Mouse (Mus musculus): ENCODE measurements at regions not wholly inside any gene's neighbourhood (a gene's known extent, or its start where the extent isn't known, plus 50 kb on each side); places are given as distances from the start of the nearest gene placed in this dataset.
"Not testable (repeated sequence)": the region's sequence is repeated elsewhere in the genome, so short reads cannot be mapped to it uniquely, and the experiment has no call there.

DNA sequence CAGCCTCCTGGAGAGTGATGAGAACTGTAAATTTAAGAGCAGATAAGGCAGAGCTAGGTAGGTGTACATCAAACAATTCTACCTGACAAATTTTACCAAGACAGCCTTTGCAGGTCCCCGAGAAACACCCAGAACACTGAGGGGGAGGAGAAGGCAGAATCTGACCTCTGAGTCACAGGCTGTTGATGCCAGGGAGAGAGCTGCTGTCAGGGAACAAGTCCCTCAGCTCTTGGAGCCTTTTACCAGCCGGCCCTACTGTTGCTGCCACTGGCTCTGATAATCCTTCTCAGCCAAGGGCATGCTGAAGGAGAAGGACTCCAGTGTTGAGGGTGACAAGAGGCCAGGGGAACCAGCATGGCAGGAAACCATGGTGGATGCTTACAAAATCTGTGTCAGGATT lies 271.7 kb upstream of the Ube2e3 start:
- Histone ChIP-seq H3K9ac (replicated peaks) (no peak overlapping the region), H3K4me3 (no peak overlapping the region), H3K27me3 (no peaks in the 10 kb centered on the region), H3K9me3 (no peaks in the 10 kb centered on the region), H3K27ac (replicated peaks) (no peak overlapping the region), H3K36me3 (no peaks in the 10 kb centered on the region), H3K4me1 (no peaks in the 10 kb centered on the region), H3K4me2 (replicated peaks) (no peak overlapping the region)
- no peak for ATAC-seq (ENCODE audit: low FRiP score, low read depth)
- 62% methylated on average over 2 of the region's 2 CpGs for WGBS

GRCm38 (mm10) chr2:78580013-78580412 lies 287.9 kb upstream of the Ube2e3 start:
- Histone ChIP-seq H3K4me1 (no peaks in the 10 kb centered on the region), H3K4me3 (no peak overlapping the region), H3K9me3 (no peaks in the 10 kb centered on the region), H3K27ac (replicated peaks) (no peak overlapping the region), H3K9ac (replicated peaks) (no peak overlapping the region), H3K4me2 (replicated peaks) (no peak overlapping the region), H3K27me3 (no peaks in the 10 kb centered on the region), H3K36me3 (no peaks in the 10 kb centered on the region)
- 74% methylated on average over 6 of the region's 6 CpGs for WGBS
- ATAC-seq (ENCODE audit: low FRiP score, low read depth): no peak

GRCm38 (mm10) chr2:78572492-78572891 lies 295.4 kb upstream of the Ube2e3 start:
- WGBS: 58% methylated on average over 3 of the region's 3 CpGs
- Histone ChIP-seq H3K36me3 (no peaks in the 10 kb centered on the region), H3K27ac (replicated peaks) (no peak overlapping the region), H3K27me3 (no peaks in the 10 kb centered on the region), H3K4me2 (replicated peaks) (no peak overlapping the region), H3K4me1 (no peaks in the 10 kb centered on the region), H3K9ac (replicated peaks) (no peak overlapping the region), H3K4me3 (no peak overlapping the region), H3K9me3 (no peaks in the 10 kb centered on the region)
- ATAC-seq (ENCODE audit: low FRiP score, low read depth): no peak

DNA sequence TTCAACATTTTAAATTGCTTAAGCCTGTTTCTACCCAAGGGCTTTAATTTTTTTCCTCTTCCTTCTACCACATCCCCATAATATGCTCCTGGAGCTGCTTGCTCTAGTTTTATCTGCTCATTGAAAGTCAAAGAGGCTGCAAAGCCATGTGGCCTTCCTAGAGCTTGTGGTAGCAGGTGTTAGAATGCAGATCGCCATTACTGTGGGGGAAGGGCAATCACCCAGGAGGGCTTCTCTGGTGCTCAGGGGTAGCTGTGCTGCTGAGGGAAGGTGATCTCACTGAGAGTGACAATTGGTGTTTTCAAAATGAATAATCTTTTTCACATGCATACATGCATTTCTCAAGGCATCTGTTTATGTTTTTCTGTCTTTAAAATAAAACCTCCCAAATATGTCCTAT lies 309.8 kb upstream of the Ube2e3 start:
- Histone ChIP-seq H3K9ac (replicated peaks) (no peak overlapping the region), H3K36me3 (no peaks in the 10 kb centered on the region), H3K4me2 (replicated peaks) (no peak overlapping the region), H3K9me3 (no peaks in the 10 kb centered on the region), H3K27ac (replicated peaks) (no peak overlapping the region), H3K4me3 (no peak overlapping the region), H3K4me1 (no peaks in the 10 kb centered on the region), H3K27me3 (no peaks in the 10 kb centered on the region)
- ATAC-seq (ENCODE audit: low FRiP score, low read depth): peak; percentile 74; the same call in 1 of the 2 replicates
- WGBS: 42% methylated on average over 1 of the region's 1 CpGs

DNA sequence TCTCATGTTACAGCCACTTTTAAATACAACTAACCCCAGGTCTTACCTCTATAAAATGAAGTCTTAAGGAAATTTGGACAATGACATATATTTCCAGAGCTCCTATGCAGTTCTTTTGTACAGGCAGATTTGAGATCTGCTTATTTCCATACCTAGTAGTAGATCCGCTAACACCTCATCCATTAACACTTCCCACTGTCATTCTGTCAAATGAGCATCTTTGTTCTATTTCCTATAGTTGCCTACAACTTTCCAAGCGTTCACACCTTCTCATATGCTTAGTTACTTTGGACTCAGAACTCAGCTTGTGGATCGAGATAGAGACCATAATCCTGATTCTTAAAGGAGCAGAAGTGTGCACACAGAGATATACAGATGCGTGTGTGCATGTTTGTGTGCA lies 316.8 kb upstream of the Ube2e3 start:
- Histone ChIP-seq H3K27ac (replicated peaks) (no peak overlapping the region), H3K9ac (replicated peaks) (no peak overlapping the region), H3K4me2 (replicated peaks) (no peak overlapping the region), H3K27me3 (no peaks in the 10 kb centered on the region), H3K36me3 (no peaks in the 10 kb centered on the region), H3K9me3 (no peaks in the 10 kb centered on the region), H3K4me3 (no peak overlapping the region), H3K4me1 (no peaks in the 10 kb centered on the region)
- ATAC-seq (ENCODE audit: low FRiP score, low read depth): no peak
- 92% methylated on average over 4 of the region's 4 CpGs for WGBS

DNA sequence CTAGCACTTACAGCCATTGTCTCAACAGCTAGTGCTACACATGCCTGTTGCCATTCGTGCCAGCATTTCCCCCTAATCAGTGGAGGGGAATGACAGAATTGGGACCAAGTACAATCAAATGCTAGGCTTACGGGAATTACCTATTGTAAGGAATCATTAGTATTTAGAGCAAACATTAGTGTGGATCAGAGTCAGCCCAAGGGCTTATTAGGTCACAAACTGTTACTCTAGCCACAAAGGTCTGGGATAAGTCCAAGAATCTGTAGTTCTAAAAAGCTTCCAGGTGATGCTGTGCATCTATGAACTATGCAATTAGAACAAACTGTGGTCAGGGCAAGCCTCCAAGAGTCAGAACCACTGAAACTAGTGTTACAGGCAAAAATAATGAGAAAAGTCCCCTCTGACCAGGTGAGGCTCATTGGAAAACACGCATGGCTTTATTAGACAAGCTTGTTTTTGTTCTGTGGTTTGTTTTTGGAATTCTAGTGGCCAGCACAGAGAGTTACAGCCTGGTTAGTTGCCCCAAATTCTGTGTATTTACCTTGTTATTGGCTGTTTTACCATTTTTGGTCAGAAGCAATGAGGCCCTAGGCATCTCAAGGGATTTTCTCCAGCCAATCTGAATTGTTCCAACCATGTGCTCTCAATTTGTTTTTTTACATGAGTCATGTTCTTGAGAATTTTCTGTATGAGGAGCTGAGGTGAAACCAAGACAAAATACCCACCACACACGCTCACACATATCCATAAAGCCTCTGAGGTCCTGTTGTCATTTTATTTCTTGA lies 319.0 kb upstream of the Ube2e3 start:
- Histone ChIP-seq H3K4me3 (no peak overlapping the region), H3K27ac (replicated peaks) (no peak overlapping the region), H3K27me3 (no peaks in the 10 kb centered on the region), H3K36me3 (no peaks in the 10 kb centered on the region), H3K4me1 (no peaks in the 10 kb centered on the region), H3K9ac (replicated peaks) (no peak overlapping the region), H3K9me3 (no peaks in the 10 kb centered on the region), H3K4me2 (replicated peaks) (no peak overlapping the region)
- WGBS: 82% methylated on average over 4 of the region's 4 CpGs
- no peak for ATAC-seq (ENCODE audit: low FRiP score, low read depth)

GRCm38 (mm10) chr2:78547286-78547685 lies 320.6 kb upstream of the Ube2e3 start:
- no peak overlapping the region for H3K4me3 ChIP-seq
- no peak overlapping the region for H3K9ac ChIP-seq (replicated peaks)
- WGBS: 63% methylated on average over 4 of the region's 4 CpGs
- H3K4me2 ChIP-seq (replicated peaks): no peak overlapping the region
- ATAC-seq (ENCODE audit: low FRiP score, low read depth): no peak
- H3K4me1 ChIP-seq: no peaks in the 10 kb centered on the region
- no peaks in the 10 kb centered on the region for H3K36me3 ChIP-seq
- no peak overlapping the region for H3K27ac ChIP-seq (replicated peaks)
- no peaks in the 10 kb centered on the region for H3K27me3 ChIP-seq
- no peaks in the 10 kb centered on the region for H3K9me3 ChIP-seq

DNA sequence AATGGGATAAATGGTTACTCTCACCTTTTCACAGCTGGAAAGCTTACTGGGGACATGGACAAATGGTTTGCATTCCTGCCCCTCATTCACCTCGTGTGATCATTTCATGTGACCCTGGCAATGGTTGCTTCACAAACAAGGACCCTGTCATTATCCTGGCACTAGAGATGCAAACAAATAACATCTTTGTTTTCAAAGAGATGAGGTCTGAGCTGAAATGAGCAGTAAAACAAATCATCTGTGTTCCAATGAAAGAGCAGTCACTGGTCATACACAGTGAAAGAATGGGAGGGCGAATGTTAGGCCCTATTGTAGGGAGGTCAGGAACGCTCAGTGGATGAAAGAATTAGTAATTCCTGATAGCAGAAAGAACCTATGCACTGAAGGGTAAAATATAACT lies 327.5 kb upstream of the Ube2e3 start:
- Histone ChIP-seq H3K27me3 (no peaks in the 10 kb centered on the region), H3K4me2 (replicated peaks) (no peak overlapping the region), H3K36me3 (no peaks in the 10 kb centered on the region), H3K4me1 (no peaks in the 10 kb centered on the region), H3K4me3 (no peak overlapping the region), H3K27ac (replicated peaks) (no peak overlapping the region), H3K9ac (replicated peaks) (no peak overlapping the region), H3K9me3 (no peaks in the 10 kb centered on the region)
- 68% methylated on average over 3 of the region's 3 CpGs for WGBS
- ATAC-seq (ENCODE audit: low FRiP score, low read depth): no peak

DNA sequence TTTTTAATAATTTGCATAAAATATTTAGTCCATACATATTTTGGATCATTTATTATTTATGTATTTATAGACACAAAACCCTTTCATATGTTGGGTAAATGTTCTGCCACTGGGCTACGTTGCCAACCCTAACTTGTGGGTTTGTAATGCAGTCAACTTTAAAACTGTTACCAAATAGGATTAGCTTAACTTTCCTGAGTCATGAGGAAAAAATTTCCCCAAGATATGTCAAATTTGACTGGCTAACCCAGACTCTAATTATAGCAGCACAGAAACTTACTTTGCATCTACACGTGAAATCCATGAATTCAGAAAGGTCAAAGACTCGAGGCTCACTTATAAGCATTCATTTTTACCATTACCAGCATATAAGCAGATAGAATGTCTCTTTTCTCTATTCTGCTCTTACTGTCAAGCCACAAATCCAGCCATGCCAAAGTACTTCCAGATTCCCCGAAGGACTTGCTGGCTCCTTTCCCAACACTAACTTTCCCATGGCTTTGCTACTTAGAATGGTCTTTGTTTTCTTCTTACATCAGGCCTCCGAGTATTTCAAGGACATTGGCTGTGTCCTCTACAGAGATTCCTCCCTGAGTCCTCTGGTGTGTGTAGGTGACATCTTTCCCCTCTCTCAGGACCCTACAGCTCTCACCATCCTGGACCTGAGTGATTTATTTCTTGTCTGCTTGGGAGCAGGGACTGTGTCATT lies 328.2 kb upstream of the Ube2e3 start:
- H3K9me3 ChIP-seq: no peaks in the 10 kb centered on the region
- 78% methylated on average over 5 of the region's 5 CpGs for WGBS
- no peak overlapping the region for H3K4me2 ChIP-seq (replicated peaks)
- H3K36me3 ChIP-seq: no peaks in the 10 kb centered on the region
- H3K4me3 ChIP-seq: no peak overlapping the region
- no peak overlapping the region for H3K27ac ChIP-seq (replicated peaks)
- H3K4me1 ChIP-seq: no peaks in the 10 kb centered on the region
- ATAC-seq (ENCODE audit: low FRiP score, low read depth): no peak
- no peak overlapping the region for H3K9ac ChIP-seq (replicated peaks)
- H3K27me3 ChIP-seq: no peaks in the 10 kb centered on the region

GRCm38 (mm10) chr2:78537574-78537973 lies 330.4 kb upstream of the Ube2e3 start:
- H3K36me3 ChIP-seq: no peaks in the 10 kb centered on the region
- no peak overlapping the region for H3K4me3 ChIP-seq
- 97% methylated on average over 2 of the region's 2 CpGs for WGBS
- no peaks in the 10 kb centered on the region for H3K9me3 ChIP-seq
- no peaks in the 10 kb centered on the region for H3K4me1 ChIP-seq
- no peak overlapping the region for H3K4me2 ChIP-seq (replicated peaks)
- H3K27me3 ChIP-seq: no peaks in the 10 kb centered on the region
- no peak overlapping the region for H3K9ac ChIP-seq (replicated peaks)
- no peak overlapping the region for H3K27ac ChIP-seq (replicated peaks)
- no peak for ATAC-seq (ENCODE audit: low FRiP score, low read depth)

DNA sequence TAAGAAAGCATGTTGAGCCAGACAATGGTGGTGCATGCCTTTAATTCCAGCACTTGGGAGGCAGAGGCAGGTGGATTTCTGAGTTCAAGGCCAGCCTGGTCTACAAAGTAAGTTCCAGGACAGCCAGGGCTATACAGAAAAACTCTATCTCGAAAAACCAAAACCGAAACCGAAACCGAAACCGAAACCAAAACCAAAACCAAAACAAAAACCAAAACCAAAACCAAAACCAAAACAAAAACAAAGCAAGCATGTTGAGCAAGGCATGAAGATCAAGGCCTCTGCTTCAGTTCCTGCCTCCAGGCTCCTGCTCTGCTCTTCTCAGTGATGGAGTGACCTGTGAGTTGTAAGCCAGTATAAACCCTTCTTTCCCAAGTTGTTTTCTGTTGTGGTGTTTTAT lies 334.0 kb upstream of the Ube2e3 start:
- not testable (repeated sequence) for ATAC-seq (ENCODE audit: low FRiP score, low read depth); H3K9ac ChIP-seq (replicated peaks); H3K27ac ChIP-seq (replicated peaks); H3K9me3 ChIP-seq; H3K36me3 ChIP-seq; H3K4me1 ChIP-seq; H3K4me2 ChIP-seq (replicated peaks); H3K27me3 ChIP-seq; H3K4me3 ChIP-seq
- 92% methylated on average over 5 of the region's 5 CpGs for WGBS

GRCm38 (mm10) chr2:78530535-78530934 lies 337.4 kb upstream of the Ube2e3 start:
- Histone ChIP-seq H3K4me3 (no peak overlapping the region), H3K9ac (replicated peaks) (no peak overlapping the region), H3K27ac (replicated peaks) (no peak overlapping the region), H3K36me3 (no peaks in the 10 kb centered on the region), H3K4me2 (replicated peaks) (no peak overlapping the region), H3K4me1 (no peaks in the 10 kb centered on the region), H3K27me3 (no peaks in the 10 kb centered on the region), H3K9me3 (no peaks in the 10 kb centered on the region)
- no peak for ATAC-seq (ENCODE audit: low FRiP score, low read depth)
- 72% methylated on average over 2 of the region's 2 CpGs for WGBS

Measured in midbrain, embryonic 12.5 days (tissue).